Mouse (Mus musculus) hindbrain, embryonic 14.5 days (tissue): ENCODE results near the gene Olfr235. TPM values are rescaled to one million over a fixed set of nuclear protein-coding genes. Genes with fewer than 3 reads are reported as not detected.
"Not testable (repeated sequence)": the region's sequence is repeated elsewhere in the genome, so short reads cannot be mapped to it uniquely, and the experiment has no call there.

Experiments
- ATAC-seq: fragments of 200-750 bp; cut with Nextera tagmentation; 2 replicates; pipeline ENCODE4 v1.8.0; 2017; ENCODE audit warnings: moderate number of reproducible peaks, mild to moderate bottlenecking, moderate TSS enrichment, moderate library complexity; ENCODE audit not compliant: low FRiP score
- DNase-seq: peaks from one replicate; pipeline ENCODE4 v3.0.0-alpha.2; 2015; ENCODE audit warnings: low spot score
- H3K27ac ChIP-seq: fragments of 300-500 bp; sonication (generic); 2 replicates; pipeline ENCODE4 v1.5.1; 2014; ENCODE audit warnings: mild to moderate bottlenecking, moderate library complexity
- H3K27me3 ChIP-seq: fragments of 300-500 bp; sonication (generic); 2 replicates; pipeline ENCODE4 v1.6.1; 2014; ENCODE audit warnings: mild to moderate bottlenecking, low read length, mixed read lengths; ENCODE audit not compliant: control insufficient read depth, insufficient read depth
- H3K36me3 ChIP-seq: fragments of 300-500 bp; sonication (generic); replicated peaks from 2 replicates; pipeline ENCODE4 v1.6.1; 2014; ENCODE audit not compliant: control insufficient read depth, insufficient read depth
- H3K4me1 ChIP-seq: fragments of 300-500 bp; sonication (generic); replicated peaks from 2 replicates; pipeline ENCODE4 v1.6.1; 2014; ENCODE audit warnings: antibody characterized with exemption, low read length, mixed read lengths; ENCODE audit not compliant: control insufficient read depth, insufficient read depth
- H3K4me2 ChIP-seq: fragments of 300-500 bp; sonication (generic); replicated peaks from 2 replicates; pipeline ENCODE4 v1.6.1; 2014; ENCODE audit warnings: mild to moderate bottlenecking, moderate library complexity
- H3K4me3 ChIP-seq: fragments of 300-500 bp; sonication (generic); replicated peaks from 2 replicates; pipeline ENCODE4 v1.5.1; 2014; ENCODE audit warnings: mild to moderate bottlenecking, low read length
- H3K9ac ChIP-seq: fragments of 300-500 bp; sonication (generic); 2 replicates; pipeline ENCODE4 v1.6.1; 2014
- H3K9me3 ChIP-seq: fragments of 300-500 bp; sonication (generic); 2 replicates; pipeline ENCODE4 v1.6.1; 2016; ENCODE audit warnings: low read length; ENCODE audit not compliant: control insufficient read depth
- WGBS: fragments of 180-500 bp; shearing (Covaris S2); extraction: QIAGEN DNeasy Blood & Tissue Kit; methylation state at CpG from one replicate; pipeline ENCODE4 v1.1.7; 2014; 5-methylcytosine and 5-hydroxymethylcytosine counted together
- polyA plus RNA-seq: library from polyadenylated mRNA; unstranded; fragments of >200 nt; fragmentation: Nextera tagmentation; extraction: Ambion mirVana; gene quantifications from 2 replicates; pipeline ENCODE4 v1.2.1, GENCODE M21; 2014

Olfr235 gene
- not detected in 2 replicates for polyA plus RNA-seq

DNA sequence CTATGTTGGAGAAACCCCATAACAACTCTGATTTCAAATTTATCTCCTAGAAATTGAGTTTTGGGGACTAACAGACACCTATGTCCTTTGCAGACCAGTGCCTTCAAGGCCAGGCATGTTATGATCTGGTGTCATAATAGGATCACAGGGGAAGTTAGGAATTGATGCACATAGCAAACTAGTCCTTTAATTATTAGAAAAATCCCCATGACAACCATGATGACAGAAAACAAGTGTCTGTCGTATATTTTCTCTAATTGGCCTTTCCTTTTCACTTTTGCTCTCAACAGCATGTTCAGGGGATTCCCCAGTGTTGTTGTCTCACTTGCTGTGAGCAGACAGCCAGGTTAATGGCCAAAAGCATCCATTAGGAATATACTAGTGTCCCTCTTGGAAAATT is at the start of gene Olfr235:
Gene Olfr235 (plus strand): TSS at position 301 of the 400 bp plus-strand sequence.
- WGBS: 73% methylated on average over 1 of the region's 1 CpGs
- Histone ChIP-seq H3K27me3 (no peaks in the 10 kb centered on the region), H3K9ac (no peak within 1 kb of the TSS), H3K4me3 (no peak within 1 kb of the TSS), H3K27ac (no peak within 1 kb of the TSS), H3K4me2 (no peak within 1 kb of the TSS), H3K9me3 (no peaks in the 10 kb centered on the region), H3K36me3 (no peaks in the 10 kb centered on the region), H3K4me1 (no peaks in the 10 kb centered on the region)
- no peak for ATAC-seq
- DNase-seq: no peak

GRCm38 (mm10) chr19:12232496-12232895 is 28.3 kb upstream of the Olfr235 start, which contains the start of gene Olfr1432:
TSS of gene Olfr1432 (minus strand) at chr19:12232596.
- not testable (repeated sequence) for H3K9ac ChIP-seq

GRCm38 (mm10) chr19:12241559-12241958 is 19.3 kb upstream of the Olfr235 start, which contains the start of gene Olfr262:
TSS of gene Olfr262 (minus strand) at chr19:12241659.
- Histone ChIP-seq H3K4me1 (no peaks in the 10 kb centered on the region), H3K9me3 (no peaks in the 10 kb centered on the region), H3K27me3 (no peaks in the 10 kb centered on the region), H3K4me3 (no peak within 1 kb of the TSS), H3K4me2 (no peak within 1 kb of the TSS), H3K36me3 (no peaks in the 10 kb centered on the region), H3K9ac (no peak within 1 kb of the TSS), H3K27ac (no peak within 1 kb of the TSS)
- 87% methylated on average over 1 of the region's 1 CpGs for WGBS
- no peak for DNase-seq
- ATAC-seq: no peak

More at GRCm38 (mm10) chr19:12232496-12232895, 28.3 kb upstream of the Olfr235 start, which contains the start of gene Olfr1432:
- H3K36me3 ChIP-seq, H3K9me3 ChIP-seq, H3K4me3 ChIP-seq, H3K27ac ChIP-seq, DNase-seq, H3K4me2 ChIP-seq, ATAC-seq, H3K4me1 ChIP-seq, H3K27me3 ChIP-seq: not testable (repeated sequence)

DNA sequence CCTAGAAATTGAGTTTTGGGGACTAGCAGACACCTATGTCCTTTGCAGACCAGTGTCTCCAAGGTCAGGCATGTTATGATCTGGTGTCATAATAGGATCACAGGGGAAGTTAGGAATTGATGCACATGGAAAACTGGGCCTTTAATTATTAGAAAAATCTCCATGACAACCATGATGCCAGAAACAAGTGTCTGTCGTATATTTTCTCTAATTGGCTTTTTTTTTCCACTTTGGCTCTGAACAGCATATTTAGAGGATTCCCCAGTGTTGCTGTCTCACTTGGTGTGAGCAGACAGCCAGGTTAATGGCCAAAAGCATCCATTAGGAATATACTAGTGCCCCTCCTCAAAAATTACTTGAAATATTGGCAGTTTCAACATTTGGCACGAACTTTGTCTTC is 18.7 kb downstream of the Olfr235 start, which contains the start of gene Olfr1434:
Gene Olfr1434 (plus strand): TSS at position 301 of the 400 bp plus-strand sequence.
- WGBS: 80% methylated on average over 2 of the region's 2 CpGs
- no peak within 1 kb of the TSS for H3K4me3 ChIP-seq

DNA sequence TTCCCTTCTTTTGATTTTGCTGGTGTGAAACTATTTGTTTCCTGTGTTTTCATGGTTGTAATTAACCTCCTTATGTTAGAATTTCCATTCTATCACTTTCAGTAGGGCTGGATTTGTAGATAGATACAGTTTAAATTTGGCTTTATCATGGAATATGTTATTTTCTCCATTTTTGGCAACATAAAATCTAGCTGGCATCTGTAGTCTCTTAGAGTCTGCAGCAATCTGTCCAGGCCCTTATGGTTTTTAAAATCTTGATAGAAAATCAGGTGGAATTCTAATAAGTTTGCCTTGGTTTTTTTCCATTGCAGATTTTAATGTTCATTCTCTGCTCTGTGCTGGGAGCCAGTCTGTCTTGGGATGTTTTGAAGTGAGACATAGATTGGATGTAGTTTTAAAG is 32.1 kb downstream of the Olfr235 start:
- Histone ChIP-seq H3K27ac (no peak overlapping the region), H3K4me2 (no peak overlapping the region), H3K27me3 (no peaks in the 10 kb centered on the region), H3K9ac (no peak overlapping the region), H3K9me3 (no peaks in the 10 kb centered on the region), H3K4me3 (no peak overlapping the region), H3K4me1 (no peaks in the 10 kb centered on the region), H3K36me3 (no peaks in the 10 kb centered on the region)
- no peak for DNase-seq
- ATAC-seq: no peak

More for the DNA sequence above, 18.7 kb downstream of the Olfr235 start, which contains the start of gene Olfr1434:
- no peaks in the 10 kb centered on the region for H3K36me3 ChIP-seq
- H3K4me1 ChIP-seq: no peaks in the 10 kb centered on the region
- H3K9ac ChIP-seq: no peak within 1 kb of the TSS
- no peaks in the 10 kb centered on the region for H3K27me3 ChIP-seq
- ATAC-seq (no peak), DNase-seq (no peak)
- no peak within 1 kb of the TSS for H3K4me2 ChIP-seq
- no peaks in the 10 kb centered on the region for H3K9me3 ChIP-seq
- H3K27ac ChIP-seq: no peak within 1 kb of the TSS

GRCm38 (mm10) chr19:12299030-12299429 is 38.2 kb downstream of the Olfr235 start, which contains the start of gene Olfr1436:
TSS of gene Olfr1436 (minus strand) at chr19:12299130.
- not testable (repeated sequence) for H3K27me3 ChIP-seq, DNase-seq, H3K27ac ChIP-seq, H3K4me3 ChIP-seq, H3K9ac ChIP-seq, H3K9me3 ChIP-seq, H3K36me3 ChIP-seq, H3K4me2 ChIP-seq, ATAC-seq, H3K4me1 ChIP-seq
- WGBS: 89% methylated on average over 1 of the region's 1 CpGs

Other genes starting within 250 kb of the Olfr235 start
- gene Olfr1423, start 219.7 kb upstream of the Olfr235 start, polyA plus RNA-seq: not detected in 2 replicates
- not detected in 2 replicates for gene Olfr1424, start 198.3 kb upstream of the Olfr235 start, polyA plus RNA-seq
- gene Olfr1425, start 183.3 kb upstream of the Olfr235 start, polyA plus RNA-seq: not detected in 2 replicates
- not detected in 2 replicates for gene Olfr1426, start 169.0 kb upstream of the Olfr235 start, polyA plus RNA-seq
- not detected in 2 replicates for gene Olfr1427, start 157.7 kb upstream of the Olfr235 start, polyA plus RNA-seq
- not detected in 2 replicates for gene Olfr1428, start 145.1 kb upstream of the Olfr235 start, polyA plus RNA-seq
- gene Olfr76, start 137.8 kb upstream of the Olfr235 start, polyA plus RNA-seq: not detected in 2 replicates
- gene Olfr1555-ps1, start 90.9 kb upstream of the Olfr235 start, polyA plus RNA-seq: not detected in 2 replicates
- not detected in 2 replicates for gene Olfr1431, start 60.4 kb upstream of the Olfr235 start, polyA plus RNA-seq
- not detected in 2 replicates for gene Olfr1432, start 28.4 kb upstream of the Olfr235 start, polyA plus RNA-seq
- gene Olfr262, start 19.4 kb upstream of the Olfr235 start, polyA plus RNA-seq: not detected in 2 replicates
- not detected in 2 replicates for gene Olfr1434, start 18.8 kb downstream of the Olfr235 start, polyA plus RNA-seq
- not detected in 2 replicates for gene Olfr1436, start 38.1 kb downstream of the Olfr235 start, polyA plus RNA-seq
- not detected in 2 replicates for gene Olfr1437, start 64.1 kb downstream of the Olfr235 start, polyA plus RNA-seq
- not detected in 2 replicates for gene Olfr1438-ps1, start 74.9 kb downstream of the Olfr235 start, polyA plus RNA-seq
- gene Olfr1440, start 126.2 kb downstream of the Olfr235 start, polyA plus RNA-seq: not detected in 2 replicates
- not detected in 2 replicates for gene Olfr1441, start 156.4 kb downstream of the Olfr235 start, polyA plus RNA-seq
- not detected in 2 replicates for gene Pfpl, start 166.9 kb downstream of the Olfr235 start, polyA plus RNA-seq
- 0.91 and 1.3 TPM in 2 replicates for gene Mpeg1, start 199.7 kb downstream of the Olfr235 start, polyA plus RNA-seq
- 44.1 and 50.6 TPM in 2 replicates for gene Dtx4, start 240.4 kb downstream of the Olfr235 start, polyA plus RNA-seq